Mouse (Mus musculus): ENCODE data around the gene Ttll9. TPM values are rescaled to one million over a fixed set of nuclear protein-coding genes. Genes with fewer than 3 reads are reported as not detected.

Ttll9 gene
- polyA plus RNA-seq, 1 experiment from 2014 or later = 0.35 TPM

GRCm38 (mm10) chr2:153027501-153027900 is 65.2 kb downstream of the Ttll9 start:
- 55% methylated on average over 4 of the region's 4 CpGs for WGBS
- Histone ChIP-seq H3K4me2 (ENCODE audit: low read length) (no peak overlapping the region), H3K27me3 (replicated peaks; ENCODE audit: control insufficient read depth, insufficient read depth, low read length) (peaks cover 38% of the 10 kb centered on the region), H3K4me3 (ENCODE audit: low read depth, low read length) (no peak overlapping the region), H3K4me1 (replicated peaks; ENCODE audit: control insufficient read depth, insufficient read depth, low read length) (no peaks in the 10 kb centered on the region), H3K9me3 (ENCODE audit: control insufficient read depth, low read length) (no peaks in the 10 kb centered on the region), H3K27ac (ENCODE audit: low read depth) (no peak overlapping the region), H3K9ac (ENCODE audit: low read length) (no peak overlapping the region), H3K36me3 (ENCODE audit: control insufficient read depth, insufficient read depth, low read length) (no peaks in the 10 kb centered on the region)
- ATAC-seq (replicated peaks; ENCODE audit: low FRiP score, low TSS enrichment, low read depth) (no peak), DNase-seq (ENCODE audit: low spot score) (no peak)

- Histone ChIP-seq H3K4me2 (ENCODE audit: low read length) (no peak overlapping the region), H3K27ac (ENCODE audit: low read depth) (no peak overlapping the region), H3K9ac (ENCODE audit: low read length) (no peak overlapping the region), H3K27me3 (replicated peaks; ENCODE audit: control insufficient read depth, insufficient read depth, low read length) (peaks cover 65% of the 10 kb centered on the region), H3K9me3 (ENCODE audit: control insufficient read depth, low read length) (no peaks in the 10 kb centered on the region), H3K36me3 (ENCODE audit: control insufficient read depth, insufficient read depth, low read length) (no peaks in the 10 kb centered on the region), H3K4me1 (replicated peaks; ENCODE audit: control insufficient read depth, insufficient read depth, low read length) (no peaks in the 10 kb centered on the region), H3K4me3 (ENCODE audit: low read depth, low read length) (no peak overlapping the region)
- WGBS = 22% methylated on average over 4 of the region's 4 CpGs
- ATAC-seq (replicated peaks; ENCODE audit: low FRiP score, low TSS enrichment, low read depth) (no peak), DNase-seq (ENCODE audit: low spot score) (no peak)
Observed at GRCm38 (mm10) chr2:153030422-153030821, 68.1 kb downstream of the Ttll9 start.

GRCm38 (mm10) chr2:153031126-153032082 is 69.1 kb downstream of the Ttll9 start, which contains the start of gene Xkr7:
Gene Xkr7, plus strand, starts transcription at chr2:153031852.
- peak; percentile 50; the same call in 1 of the 2 replicates for ATAC-seq (replicated peaks; ENCODE audit: low FRiP score, low TSS enrichment, low read depth)
- Histone ChIP-seq H3K27ac (ENCODE audit: low read depth) (no peak within 1 kb of the TSS), H3K27me3 (replicated peaks; ENCODE audit: control insufficient read depth, insufficient read depth, low read length) (peaks cover 67% of the 10 kb centered on the region), H3K9ac (ENCODE audit: low read length) (no peak within 1 kb of the TSS), H3K9me3 (ENCODE audit: control insufficient read depth, low read length) (no peaks in the 10 kb centered on the region), H3K4me2 (ENCODE audit: low read length) (peak within 1 kb of the TSS; percentile 76), H3K4me3 (ENCODE audit: low read depth, low read length) (peak within 1 kb of the TSS; percentile 39), H3K36me3 (ENCODE audit: control insufficient read depth, insufficient read depth, low read length) (no peaks in the 10 kb centered on the region), H3K4me1 (replicated peaks; ENCODE audit: control insufficient read depth, insufficient read depth, low read length) (no peaks in the 10 kb centered on the region)
- DNase-seq (ENCODE audit: low spot score) = no peak
- WGBS = 2% methylated on average over 46 of the region's 54 CpGs

GRCm38 (mm10) chr2:153032083-153032842 is 70.0 kb downstream of the Ttll9 start:
- no peak overlapping the region for H3K27ac ChIP-seq (ENCODE audit: low read depth)
- H3K9ac ChIP-seq (ENCODE audit: low read length) = no peak overlapping the region
- 2% methylated on average over 51 of the region's 58 CpGs for WGBS
- H3K27me3 ChIP-seq (replicated peaks; ENCODE audit: control insufficient read depth, insufficient read depth, low read length) = peaks cover 61% of the 10 kb centered on the region
- DNase-seq (ENCODE audit: low spot score) (peak; percentile 99), ATAC-seq (replicated peaks; ENCODE audit: low FRiP score, low TSS enrichment, low read depth) (peak; percentile 72; the same call in 1 of the 2 replicates)
- H3K36me3 ChIP-seq (ENCODE audit: control insufficient read depth, insufficient read depth, low read length) = no peaks in the 10 kb centered on the region
- H3K4me1 ChIP-seq (replicated peaks; ENCODE audit: control insufficient read depth, insufficient read depth, low read length) = no peaks in the 10 kb centered on the region
- H3K4me3 ChIP-seq (ENCODE audit: low read depth, low read length) = peak overlapping the region; percentile 39
- peak overlapping the region; percentile 76 for H3K4me2 ChIP-seq (ENCODE audit: low read length)
- H3K9me3 ChIP-seq (ENCODE audit: control insufficient read depth, low read length) = no peaks in the 10 kb centered on the region

GRCm38 (mm10) chr2:153032973-153033372 is 70.7 kb downstream of the Ttll9 start:
- WGBS = 16% methylated on average over 4 of the region's 4 CpGs

GRCm38 (mm10) chr2:153033545-153034230 is 71.4 kb downstream of the Ttll9 start:
- Histone ChIP-seq H3K4me1 (replicated peaks; ENCODE audit: control insufficient read depth, insufficient read depth, low read length) (no peaks in the 10 kb centered on the region), H3K9ac (ENCODE audit: low read length) (no peak overlapping the region), H3K36me3 (ENCODE audit: control insufficient read depth, insufficient read depth, low read length) (no peaks in the 10 kb centered on the region), H3K27ac (ENCODE audit: low read depth) (no peak overlapping the region), H3K9me3 (ENCODE audit: control insufficient read depth, low read length) (no peaks in the 10 kb centered on the region), H3K4me2 (ENCODE audit: low read length) (no peak overlapping the region), H3K27me3 (replicated peaks; ENCODE audit: control insufficient read depth, insufficient read depth, low read length) (peaks cover 57% of the 10 kb centered on the region), H3K4me3 (ENCODE audit: low read depth, low read length) (no peak overlapping the region)
- whole genome bisulfite sequencing = 63% methylated on average over 5 of the region's 5 CpGs
- DNase-seq (ENCODE audit: low spot score) = no peak
- ATAC-seq (replicated peaks; ENCODE audit: low FRiP score, low TSS enrichment, low read depth) = no peak

More at GRCm38 (mm10) chr2:153032973-153033372, 70.7 kb downstream of the Ttll9 start:
- no peak overlapping the region for H3K4me3 ChIP-seq (ENCODE audit: low read depth, low read length)
- no peaks in the 10 kb centered on the region for H3K9me3 ChIP-seq (ENCODE audit: control insufficient read depth, low read length)
- ATAC-seq (replicated peaks; ENCODE audit: low FRiP score, low TSS enrichment, low read depth) (no peak), DNase-seq (ENCODE audit: low spot score) (no peak)
- H3K27ac ChIP-seq (ENCODE audit: low read depth) = no peak overlapping the region
- H3K4me1 ChIP-seq (replicated peaks; ENCODE audit: control insufficient read depth, insufficient read depth, low read length) = no peaks in the 10 kb centered on the region
- peaks cover 57% of the 10 kb centered on the region for H3K27me3 ChIP-seq (replicated peaks; ENCODE audit: control insufficient read depth, insufficient read depth, low read length)
- no peak overlapping the region for H3K9ac ChIP-seq (ENCODE audit: low read length)
- no peaks in the 10 kb centered on the region for H3K36me3 ChIP-seq (ENCODE audit: control insufficient read depth, insufficient read depth, low read length)
- H3K4me2 ChIP-seq (ENCODE audit: low read length) = no peak overlapping the region

- H3K27ac ChIP-seq (ENCODE audit: low read depth) = no peak overlapping the region
- H3K4me1 ChIP-seq (replicated peaks; ENCODE audit: control insufficient read depth, insufficient read depth, low read length) = no peaks in the 10 kb centered on the region
- no peaks in the 10 kb centered on the region for H3K36me3 ChIP-seq (ENCODE audit: control insufficient read depth, insufficient read depth, low read length)
- no peak overlapping the region for H3K9ac ChIP-seq (ENCODE audit: low read length)
- no peaks in the 10 kb centered on the region for H3K9me3 ChIP-seq (ENCODE audit: control insufficient read depth, low read length)
- H3K4me3 ChIP-seq (ENCODE audit: low read depth, low read length) = no peak overlapping the region
- DNase-seq (ENCODE audit: low spot score) (no peak), ATAC-seq (replicated peaks; ENCODE audit: low FRiP score, low TSS enrichment, low read depth) (no peak)
- H3K4me2 ChIP-seq (ENCODE audit: low read length) = no peak overlapping the region
- WGBS = 18% methylated on average over 2 of the region's 2 CpGs
- H3K27me3 ChIP-seq (replicated peaks; ENCODE audit: control insufficient read depth, insufficient read depth, low read length) = peaks cover 35% of the 10 kb centered on the region
Observed at GRCm38 (mm10) chr2:153036690-153037089, 74.4 kb downstream of the Ttll9 start.

- Histone ChIP-seq H3K4me1 (replicated peaks; ENCODE audit: control insufficient read depth, insufficient read depth, low read length) (peaks cover 7% of the 10 kb centered on the region; the same call in 1 of the 2 replicates), H3K4me2 (ENCODE audit: low read length) (no peak overlapping the region), H3K9me3 (ENCODE audit: control insufficient read depth, low read length) (no peaks in the 10 kb centered on the region), H3K4me3 (ENCODE audit: low read depth, low read length) (no peak overlapping the region), H3K9ac (ENCODE audit: low read length) (no peak overlapping the region), H3K27me3 (replicated peaks; ENCODE audit: control insufficient read depth, insufficient read depth, low read length) (no peaks in the 10 kb centered on the region), H3K36me3 (ENCODE audit: control insufficient read depth, insufficient read depth, low read length) (no peaks in the 10 kb centered on the region), H3K27ac (ENCODE audit: low read depth) (no peak overlapping the region)
- 38% methylated on average over 3 of the region's 3 CpGs for WGBS
- DNase-seq (ENCODE audit: low spot score) (no peak), ATAC-seq (replicated peaks; ENCODE audit: low FRiP score, low TSS enrichment, low read depth) (no peak)
Observed at GRCm38 (mm10) chr2:153043886-153044285, 81.6 kb downstream of the Ttll9 start.
